Mouse (Mus musculus): ENCODE data around the gene Map2k4. TPM values are rescaled to one million over a fixed set of nuclear protein-coding genes. Genes with fewer than 3 reads are reported as not detected.

The Map2k4 gene
- polyA plus RNA-seq, 1 experiment = 20.3 TPM

DNA sequence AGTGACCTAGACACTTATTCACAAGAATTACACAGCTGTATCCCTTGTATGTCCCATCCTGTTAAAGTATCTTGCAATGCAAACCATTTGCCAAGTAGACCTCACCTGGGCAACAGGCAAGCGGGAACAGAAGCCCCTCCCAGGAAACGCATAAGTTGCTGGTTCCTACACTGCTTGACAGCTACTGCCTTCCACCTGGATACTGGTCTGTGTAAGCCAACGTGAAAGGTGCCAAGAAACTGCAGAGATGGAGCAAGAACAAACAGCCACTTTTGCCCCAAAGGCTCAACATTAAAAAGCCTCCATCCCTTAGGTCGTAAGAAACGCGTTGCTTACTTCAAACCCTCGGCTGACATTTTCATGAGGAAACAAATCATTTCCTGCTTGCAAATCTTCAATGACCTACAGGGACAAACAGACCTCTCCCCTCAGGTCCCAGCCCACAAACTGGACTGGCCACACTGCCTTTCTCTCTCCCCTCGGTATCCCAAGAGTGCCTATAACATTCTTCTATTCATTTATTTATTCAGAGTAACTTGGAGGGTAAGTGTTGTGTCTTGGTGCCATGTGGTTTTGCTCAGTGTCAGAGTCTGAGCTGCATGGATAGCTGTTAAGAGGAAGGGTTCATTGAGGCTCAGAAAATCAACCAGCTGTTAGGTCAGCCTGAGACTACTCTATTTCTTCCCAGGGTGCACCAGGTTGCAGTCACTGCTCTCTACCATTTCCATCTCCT lies 126.1 kb downstream of the Map2k4 start:
- TF ChIP-seq FOSL1 (IDR thresholded peaks at IDR 0.05; ENCODE audit: insufficient read depth, low read length, poor library complexity, severe bottlenecking) = no peak
- no peaks in the 10 kb centered on the region for H3K36me3 ChIP-seq (ENCODE audit: control insufficient read depth, insufficient read depth)
- no peaks in the 10 kb centered on the region for H3K79me2 ChIP-seq (ENCODE audit: control insufficient read depth, insufficient read depth)
- no peak overlapping the region for H3ac ChIP-seq (ENCODE audit: control insufficient read depth, insufficient read length, low read depth)
- no peaks in the 10 kb centered on the region for H3K79me3 ChIP-seq (ENCODE audit: low read depth)
- no peak overlapping the region for H3K4me3 ChIP-seq (ENCODE audit: insufficient read depth, poor library complexity, severe bottlenecking)
- H3K27me3 ChIP-seq (ENCODE audit: control insufficient read depth, insufficient read depth, insufficient read length) = no peaks in the 10 kb centered on the region

- TF ChIP-seq USF1 (IDR thresholded peaks at IDR 0.05; ENCODE audit: low read depth) (no peak), CTCF (IDR thresholded peaks at IDR 0.05; ENCODE audit: control insufficient read depth, insufficient read depth, insufficient read length) (no peak), MAX (IDR thresholded peaks at IDR 0.05) (no peak), MYOD1 (IDR thresholded peaks at IDR 0.05; ENCODE audit: control insufficient read depth, insufficient read length, low read depth) (no peak), CEBPB (IDR thresholded peaks at IDR 0.05; ENCODE audit: low read depth) (no peak), FOSL1 (IDR thresholded peaks at IDR 0.05; ENCODE audit: insufficient read depth, low read length, poor library complexity, severe bottlenecking) (no peak), MYOG (IDR thresholded peaks at IDR 0.05; ENCODE audit: control insufficient read depth, extremely low read depth, insufficient read length) (no peak)
- Histone ChIP-seq H3K36me3 (ENCODE audit: control insufficient read depth, insufficient read depth) (no peaks in the 10 kb centered on the region), H3K79me2 (ENCODE audit: control insufficient read depth, insufficient read depth) (no peaks in the 10 kb centered on the region), H3K27me3 (ENCODE audit: control insufficient read depth, insufficient read depth, insufficient read length) (no peaks in the 10 kb centered on the region), H3K79me3 (ENCODE audit: low read depth) (no peaks in the 10 kb centered on the region), H3ac (ENCODE audit: control insufficient read depth, insufficient read length, low read depth) (no peak overlapping the region), H3K4me3 (ENCODE audit: insufficient read depth, poor library complexity, severe bottlenecking) (no peak overlapping the region)
Observed at GRCm38 (mm10) chr11:65653932-65654331, 134.2 kb downstream of the Map2k4 start.

DNA sequence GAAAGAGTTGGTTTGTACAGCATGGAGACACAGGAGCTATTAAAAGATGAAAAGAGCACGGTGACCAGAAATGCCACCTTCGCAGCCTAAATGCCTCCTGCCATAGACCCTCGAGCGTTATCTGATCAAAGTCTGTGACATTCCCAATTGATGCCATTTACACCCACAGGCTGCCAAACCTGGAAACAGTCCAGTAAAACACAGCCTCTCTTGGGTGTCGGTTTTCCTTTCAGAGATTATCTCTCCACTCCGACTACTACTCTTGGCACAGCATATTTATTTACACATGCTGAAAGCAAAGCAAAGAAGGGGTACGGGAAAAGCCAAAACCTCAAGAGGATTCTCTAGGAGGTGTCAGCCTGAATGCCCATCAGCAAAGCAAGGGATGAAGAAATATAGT lies 136.7 kb downstream of the Map2k4 start:
- TF ChIP-seq MYOD1 (IDR thresholded peaks at IDR 0.05; ENCODE audit: control insufficient read depth, insufficient read length, low read depth) (no peak), MAX (IDR thresholded peaks at IDR 0.05) (no peak), USF1 (IDR thresholded peaks at IDR 0.05; ENCODE audit: low read depth) (no peak), CEBPB (IDR thresholded peaks at IDR 0.05; ENCODE audit: low read depth) (no peak), FOSL1 (IDR thresholded peaks at IDR 0.05; ENCODE audit: insufficient read depth, low read length, poor library complexity, severe bottlenecking) (no peak), MYOG (IDR thresholded peaks at IDR 0.05; ENCODE audit: control insufficient read depth, extremely low read depth, insufficient read length) (no peak), CTCF (IDR thresholded peaks at IDR 0.05; ENCODE audit: control insufficient read depth, insufficient read depth, insufficient read length) (no peak)
- Histone ChIP-seq H3K36me3 (ENCODE audit: control insufficient read depth, insufficient read depth) (no peaks in the 10 kb centered on the region), H3K4me3 (ENCODE audit: insufficient read depth, poor library complexity, severe bottlenecking) (no peak overlapping the region)

GRCm38 (mm10) chr11:65649956-65650715 lies 138.0 kb downstream of the Map2k4 start:
- no peak overlapping the region for H3K4me3 ChIP-seq (ENCODE audit: insufficient read depth, poor library complexity, severe bottlenecking)
- H3K27me3 ChIP-seq (ENCODE audit: control insufficient read depth, insufficient read depth, insufficient read length) = no peaks in the 10 kb centered on the region
- TF ChIP-seq CTCF (IDR thresholded peaks at IDR 0.05; ENCODE audit: control insufficient read depth, insufficient read depth, insufficient read length) (no peak), MYOD1 (IDR thresholded peaks at IDR 0.05; ENCODE audit: control insufficient read depth, insufficient read length, low read depth) (no peak), CEBPB (IDR thresholded peaks at IDR 0.05; ENCODE audit: low read depth) (no peak), MAX (IDR thresholded peaks at IDR 0.05) (no peak), MYOG (IDR thresholded peaks at IDR 0.05; ENCODE audit: control insufficient read depth, extremely low read depth, insufficient read length) (no peak), USF1 (IDR thresholded peaks at IDR 0.05; ENCODE audit: low read depth) (no peak), FOSL1 (IDR thresholded peaks at IDR 0.05; ENCODE audit: insufficient read depth, low read length, poor library complexity, severe bottlenecking) (no peak)
- no peaks in the 10 kb centered on the region for H3K36me3 ChIP-seq (ENCODE audit: control insufficient read depth, insufficient read depth)
- H3ac ChIP-seq (ENCODE audit: control insufficient read depth, insufficient read length, low read depth) = no peak overlapping the region
- H3K79me3 ChIP-seq (ENCODE audit: low read depth) = no peaks in the 10 kb centered on the region
- H3K79me2 ChIP-seq (ENCODE audit: control insufficient read depth, insufficient read depth) = no peaks in the 10 kb centered on the region

More for the DNA sequence above, 136.7 kb downstream of the Map2k4 start:
- no peaks in the 10 kb centered on the region for H3K79me3 ChIP-seq (ENCODE audit: low read depth)
- no peaks in the 10 kb centered on the region for H3K79me2 ChIP-seq (ENCODE audit: control insufficient read depth, insufficient read depth)
- no peak overlapping the region for H3ac ChIP-seq (ENCODE audit: control insufficient read depth, insufficient read length, low read depth)
- no peaks in the 10 kb centered on the region for H3K27me3 ChIP-seq (ENCODE audit: control insufficient read depth, insufficient read depth, insufficient read length)

DNA sequence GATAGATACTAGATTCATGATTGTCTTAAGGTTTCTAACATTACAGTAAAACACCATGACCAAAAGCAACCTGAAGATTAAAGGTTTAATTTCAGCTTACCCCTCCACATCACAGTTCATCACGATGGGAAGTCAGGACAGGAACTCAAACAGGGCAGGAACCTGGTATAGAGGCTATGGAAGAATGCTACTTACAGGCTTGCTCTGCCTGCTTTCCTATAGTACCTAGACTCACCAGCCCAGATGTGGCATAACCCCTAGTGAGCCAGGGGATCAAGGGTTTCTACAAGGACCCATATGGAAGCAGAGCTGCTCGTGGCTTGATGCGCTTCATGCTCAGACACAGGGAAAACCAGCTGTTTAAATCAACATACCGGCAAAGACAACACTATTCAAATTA lies 138.6 kb downstream of the Map2k4 start:
- Histone ChIP-seq H3K79me3 (ENCODE audit: low read depth) (no peaks in the 10 kb centered on the region), H3K79me2 (ENCODE audit: control insufficient read depth, insufficient read depth) (no peaks in the 10 kb centered on the region), H3K36me3 (ENCODE audit: control insufficient read depth, insufficient read depth) (no peaks in the 10 kb centered on the region), H3K27me3 (ENCODE audit: control insufficient read depth, insufficient read depth, insufficient read length) (no peaks in the 10 kb centered on the region), H3K4me3 (ENCODE audit: insufficient read depth, poor library complexity, severe bottlenecking) (no peak overlapping the region), H3ac (ENCODE audit: control insufficient read depth, insufficient read length, low read depth) (no peak overlapping the region)
- TF ChIP-seq CTCF (IDR thresholded peaks at IDR 0.05; ENCODE audit: control insufficient read depth, insufficient read depth, insufficient read length) = no peak
- no peak for TF ChIP-seq USF1 (IDR thresholded peaks at IDR 0.05; ENCODE audit: low read depth)
- TF ChIP-seq MYOD1 (IDR thresholded peaks at IDR 0.05; ENCODE audit: control insufficient read depth, insufficient read length, low read depth) = no peak
- no peak for TF ChIP-seq MYOG (IDR thresholded peaks at IDR 0.05; ENCODE audit: control insufficient read depth, extremely low read depth, insufficient read length)
- no peak for TF ChIP-seq CEBPB (IDR thresholded peaks at IDR 0.05; ENCODE audit: low read depth)
- TF ChIP-seq MAX (IDR thresholded peaks at IDR 0.05) = no peak

Data from C2C12 (cell line).